Mouse (Mus musculus): ENCODE data around the gene Tln2.

- no peak for TF ChIP-seq POLR2A (IDR thresholded peaks at IDR 0.05; ENCODE audit: low read depth, low read length)
- no peak for TF ChIP-seq CTCF (IDR thresholded peaks at IDR 0.05; ENCODE audit: extremely low read depth, insufficient read depth, insufficient read length, insufficient replicate concordance)
Observed at GRCm38 (mm10) chr9:67463440-67464122, 95.9 kb downstream of the Tln2 start.

Measured in spleen, adult 2 months (tissue).